ENCODE assay signal across 7 mouse cellular contexts in the genomic region with DNA sequence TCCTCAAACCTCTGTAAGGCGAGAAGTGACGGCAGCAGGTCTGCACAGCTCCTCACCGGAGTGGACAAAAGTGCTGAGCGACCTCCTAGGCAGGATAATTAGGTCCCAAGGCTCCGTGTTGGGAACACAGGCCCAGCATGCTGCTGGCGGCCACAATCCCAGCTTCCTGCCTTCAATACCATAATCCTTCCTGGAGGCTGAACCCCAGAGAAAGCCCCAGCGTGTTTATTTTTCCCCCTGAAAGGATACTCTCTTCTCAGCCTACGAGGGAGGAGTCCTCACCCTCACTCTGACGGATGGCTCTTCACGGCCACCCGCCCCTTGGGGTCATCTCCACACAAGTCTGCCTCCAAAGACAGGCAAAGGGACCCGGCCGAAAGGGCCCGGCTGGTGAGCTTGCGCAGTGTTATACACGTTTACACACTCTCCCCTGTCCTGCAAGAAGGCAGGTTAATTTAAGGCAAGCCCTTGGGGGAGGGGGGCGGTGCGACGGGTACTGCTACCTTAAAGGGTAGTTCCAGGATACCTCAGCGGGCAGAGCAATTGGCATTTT.
DNase-seq lines count a peak whose midpoint lies in the region; ATAC-seq and TF ChIP-seq lines count a peak whose summit lies in the region.

No protein-coding gene starts in this region.

- peak overlapping the region; percentile 87 for H3K9ac ChIP-seq in hindbrain, embryonic 12.5 days
- H3K9ac ChIP-seq in liver, embryonic 16.5 days (ENCODE audit: low read depth, low read length) = no peak overlapping the region; the same call in 1 of the 2 replicates
- peak overlapping the region; percentile 92 for H3K9ac ChIP-seq in stomach, embryonic 16.5 days (ENCODE audit: low read length)

- peaks cover 18% of the 10 kb centered on the region for H3K36me3 ChIP-seq in E14TG2a.4 (ENCODE audit: insufficient read depth, low read length)
- no peaks in the 10 kb centered on the region for H3K36me3 ChIP-seq in hindbrain, embryonic 12.5 days
- no peaks in the 10 kb centered on the region for H3K36me3 ChIP-seq in liver, embryonic 16.5 days (ENCODE audit: control insufficient read depth, insufficient read depth)
- 0 out of 2 replicates have a peak, but pooled peaks cover 4% of the 10 kb centered on the region for H3K36me3 ChIP-seq in stomach, embryonic 16.5 days (ENCODE audit: control insufficient read depth, insufficient read depth, low read length)

- H3K27ac ChIP-seq in hindbrain, embryonic 12.5 days = peak overlapping the region; percentile 89
- H3K27ac ChIP-seq in liver, embryonic 16.5 days (ENCODE audit: low read length) = no peak overlapping the region
- peak overlapping the region; percentile 95 for H3K27ac ChIP-seq in stomach, embryonic 16.5 days (ENCODE audit: low read length)

- H3K9me3 ChIP-seq in E14TG2a.4 (ENCODE audit: low read length) = peaks cover 20% of the 10 kb centered on the region
- no peaks in the 10 kb centered on the region for H3K9me3 ChIP-seq in hindbrain, embryonic 12.5 days (replicated peaks)
- no peaks in the 10 kb centered on the region for H3K9me3 ChIP-seq in liver, embryonic 16.5 days (replicated peaks; ENCODE audit: control insufficient read depth, low read length)
- no peaks in the 10 kb centered on the region for H3K9me3 ChIP-seq in stomach, embryonic 16.5 days (replicated peaks; ENCODE audit: control insufficient read depth, low read length)

- under 1% methylated on average over 20 of the region's 20 CpGs for WGBS in hindbrain, embryonic 12.5 days
- WGBS in liver, embryonic 16.5 days (ENCODE audit: insufficient replicate concordance) = 5% methylated on average over 20 of the region's 20 CpGs
- 9% methylated on average over 20 of the region's 20 CpGs for WGBS in stomach, embryonic 16.5 days

- peaks cover 78% of the 10 kb centered on the region for H3K4me1 ChIP-seq in E14TG2a.4 (replicated peaks; ENCODE audit: low read depth, low read length)
- H3K4me1 ChIP-seq in hindbrain, embryonic 12.5 days = peaks cover 70% of the 10 kb centered on the region
- no peaks in the 10 kb centered on the region for H3K4me1 ChIP-seq in liver, embryonic 16.5 days (ENCODE audit: control insufficient read depth, low read depth, low read length)
- H3K4me1 ChIP-seq in stomach, embryonic 16.5 days (ENCODE audit: control insufficient read depth, insufficient read depth, low read length) = peaks cover 37% of the 10 kb centered on the region

- DNase-seq in ZHBTc4 (ENCODE audit: low read depth, low spot score) = peak; percentile 35
- no peak for DNase-seq in layer of hippocampus, adult 9-11 months

- peak overlapping the region; percentile 88 for H3K4me3 ChIP-seq in E14TG2a.4 (replicated peaks; ENCODE audit: low read length)
- peak overlapping the region; percentile 72 for H3K4me3 ChIP-seq in hindbrain, embryonic 12.5 days
- H3K4me3 ChIP-seq in liver, embryonic 16.5 days (ENCODE audit: low read depth, low read length) = peak overlapping the region; percentile 60
- H3K4me3 ChIP-seq in stomach, embryonic 16.5 days (replicated peaks; ENCODE audit: low read length) = peak overlapping the region; percentile 77

- ATAC-seq in hindbrain, embryonic 12.5 days (ENCODE audit: low FRiP score) = no peak
- no peak for ATAC-seq in liver, embryonic 16.5 days (ENCODE audit: low read depth)
- ATAC-seq in stomach, embryonic 16.5 days (ENCODE audit: insufficient read depth, low FRiP score) = no peak
- no peak for ATAC-seq in granulocyte monocyte progenitor cell, adult 5-6 weeks (replicated peaks; ENCODE audit: poor library complexity, severe bottlenecking)

- no peak for TF ChIP-seq CTCF in E14TG2a.4 (conservative IDR thresholded peaks at IDR 0.05; ENCODE audit: low read length)

- H3K4me2 ChIP-seq in hindbrain, embryonic 12.5 days (replicated peaks) = peak overlapping the region; percentile 91
- peak overlapping the region; percentile 50 for H3K4me2 ChIP-seq in liver, embryonic 16.5 days (ENCODE audit: low read depth, low read length)
- H3K4me2 ChIP-seq in stomach, embryonic 16.5 days (ENCODE audit: low read depth, low read length) = peak overlapping the region; percentile 75

- peaks cover 89% of the 10 kb centered on the region for H3K27me3 ChIP-seq in E14TG2a.4 (ENCODE audit: insufficient read depth, low read length)
- 0 out of 2 replicates have a peak, but pooled peaks cover 8% of the 10 kb centered on the region for H3K27me3 ChIP-seq in hindbrain, embryonic 12.5 days
- peaks cover 35% of the 10 kb centered on the region for H3K27me3 ChIP-seq in liver, embryonic 16.5 days (ENCODE audit: control insufficient read depth, insufficient read depth, low read depth, low read length)
- H3K27me3 ChIP-seq in stomach, embryonic 16.5 days (ENCODE audit: control insufficient read depth, insufficient read depth, low read length) = no peaks in the 10 kb centered on the region
